Mouse (Mus musculus): ENCODE results near the gene Dnase2b.

GRCm38 (mm10) chr3:146611261-146611660 lies 4.1 kb downstream of the Dnase2b start:
- TF ChIP-seq POLR2A (IDR thresholded peaks at IDR 0.05; ENCODE audit: extremely low read depth, insufficient read depth, low read length) (no peak), CTCF (IDR thresholded peaks at IDR 0.05; ENCODE audit: low read depth, low read length) (no peak)

All from liver, adult 2 months (tissue).